Mouse (Mus musculus) forebrain, embryonic 10.5 days (tissue): ENCODE results near the gene Rfwd3. TPM values are rescaled to one million over a fixed set of nuclear protein-coding genes. Genes with fewer than 3 reads are reported as not detected.
"Not testable (repeated sequence)": the region's sequence is repeated elsewhere in the genome, so short reads cannot be mapped to it uniquely, and the experiment has no call there.

Source experiments
- DNase-seq: peaks from one replicate; pipeline ENCODE4 v3.0.0-alpha.2; 2017; ENCODE audit warnings: low spot score; ENCODE audit errors: extremely low spot score
- H3K27ac ChIP-seq: fragments of 300-500 bp; sonication (generic); 2 replicates; pipeline ENCODE4 v1.5.1; 2016; ENCODE audit warnings: mild to moderate bottlenecking
- H3K27me3 ChIP-seq: fragments of 300-500 bp; sonication (generic); 2 replicates; pipeline ENCODE4 v1.6.1; 2016; ENCODE audit warnings: mild to moderate bottlenecking; ENCODE audit not compliant: poor library complexity, severe bottlenecking
- H3K36me3 ChIP-seq: fragments of 300-500 bp; sonication (generic); replicated peaks from 2 replicates; pipeline ENCODE4 v1.6.1; 2016; ENCODE audit warnings: mild to moderate bottlenecking, moderate library complexity
- H3K4me1 ChIP-seq: fragments of 300-500 bp; sonication (generic); 2 replicates; pipeline ENCODE4 v1.6.1; 2016
- H3K4me3 ChIP-seq: fragments of 300-500 bp; sonication (generic); 2 replicates; pipeline ENCODE4 v1.5.1; 2016; ENCODE audit warnings: mild to moderate bottlenecking, moderate library complexity
- H3K9me3 ChIP-seq: fragments of 300-500 bp; sonication (generic); 2 replicates; pipeline ENCODE4 v1.6.1; 2016; ENCODE audit warnings: mild to moderate bottlenecking, moderate library complexity
- WGBS: fragments of 180-500 bp; shearing (Covaris S2); methylation state at CpG from one replicate; pipeline ENCODE4 v1.1.7; 2016; 5-methylcytosine and 5-hydroxymethylcytosine counted together
- polyA plus RNA-seq: library from polyadenylated mRNA; unstranded; fragments of >200 nt; fragmentation: Nextera tagmentation; extraction: Ambion mirVana; gene quantifications from 2 replicates; pipeline ENCODE4 v1.2.1, GENCODE M21; 2016

The Rfwd3 gene
- polyA plus RNA-seq = 107 and 110 TPM in 2 replicates

DNA sequence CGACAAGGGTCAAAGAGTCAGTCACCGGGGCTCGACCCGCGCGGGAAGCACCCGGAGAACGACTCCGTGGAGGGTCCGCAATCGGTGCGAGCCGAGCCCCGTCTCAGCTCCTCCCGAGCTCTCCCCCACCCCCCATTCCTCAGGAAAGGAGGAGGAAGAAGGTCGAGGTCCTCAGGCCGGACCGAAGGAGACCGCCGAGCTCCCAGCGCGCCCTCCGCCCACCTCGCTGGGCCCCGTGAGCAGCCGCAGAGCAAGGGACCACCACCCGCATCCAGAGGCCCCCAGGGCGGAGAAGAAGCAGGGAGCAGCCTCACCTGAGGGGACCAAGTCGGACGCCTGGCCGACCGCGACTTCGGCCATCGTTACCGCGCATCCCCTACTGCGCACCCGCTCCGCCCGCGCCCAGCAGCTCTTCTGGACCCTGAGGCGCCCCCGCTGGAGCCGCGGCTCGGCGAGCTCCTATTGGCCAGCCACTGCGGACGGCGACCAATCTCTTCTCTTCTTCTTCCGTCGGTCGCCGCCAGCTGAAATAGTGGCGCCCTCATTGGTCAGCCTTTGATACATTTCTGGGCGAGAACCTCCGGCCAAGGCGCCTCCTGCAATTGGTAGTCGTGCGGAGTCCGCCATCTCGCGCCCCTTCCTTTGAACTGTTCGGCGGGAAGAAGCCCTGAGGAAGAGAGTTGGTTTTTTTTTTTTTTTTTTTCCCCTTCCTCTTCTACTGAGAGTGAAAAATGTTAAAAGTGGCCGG, at the start of gene Rfwd3:
Gene Rfwd3 (minus strand): TSS at position 402 of the 748 bp plus-strand sequence.
- peaks cover 24% of the 10 kb centered on the region for H3K36me3 ChIP-seq
- no peaks in the 10 kb centered on the region for H3K27me3 ChIP-seq
- H3K9me3 ChIP-seq = no peaks in the 10 kb centered on the region
- peak within 1 kb of the TSS; percentile 99 for H3K27ac ChIP-seq
- H3K4me1 ChIP-seq = peaks cover 18% of the 10 kb centered on the region
- DNase-seq = peak; percentile 96
- 0% methylated on average over 67 of the region's 67 CpGs for WGBS
- peak within 1 kb of the TSS; percentile 94 for H3K4me3 ChIP-seq

DNA sequence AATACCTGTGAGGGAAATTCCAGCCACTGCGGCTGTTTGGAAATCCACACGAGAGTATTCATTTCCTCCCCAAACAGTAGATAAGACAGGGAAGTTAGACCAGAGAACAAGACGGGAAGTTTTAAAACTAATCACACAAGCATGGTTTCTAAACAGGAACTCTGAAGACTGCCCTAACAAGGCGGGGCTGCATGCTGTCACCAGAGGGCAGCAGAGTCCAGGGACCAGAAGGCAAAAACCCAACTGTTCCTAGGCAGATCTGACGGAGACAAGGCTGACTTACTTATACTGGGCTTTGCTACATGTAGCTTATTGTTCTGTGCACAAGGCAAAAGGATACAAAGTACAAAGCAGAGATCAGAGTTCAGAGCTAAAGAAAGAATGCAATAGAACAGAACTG, 43.2 kb upstream of the Rfwd3 start:
- peak; percentile 67 for DNase-seq
- Histone ChIP-seq H3K27ac (no peak overlapping the region), H3K27me3 (peaks cover 23% of the 10 kb centered on the region), H3K4me3 (no peak overlapping the region), H3K9me3 (no peaks in the 10 kb centered on the region), H3K4me1 (0 out of 2 replicates have a peak, but pooled peaks cover under 1% of the 10 kb centered on the region), H3K36me3 (no peaks in the 10 kb centered on the region)
- WGBS = 20% methylated on average over 5 of the region's 5 CpGs

DNA sequence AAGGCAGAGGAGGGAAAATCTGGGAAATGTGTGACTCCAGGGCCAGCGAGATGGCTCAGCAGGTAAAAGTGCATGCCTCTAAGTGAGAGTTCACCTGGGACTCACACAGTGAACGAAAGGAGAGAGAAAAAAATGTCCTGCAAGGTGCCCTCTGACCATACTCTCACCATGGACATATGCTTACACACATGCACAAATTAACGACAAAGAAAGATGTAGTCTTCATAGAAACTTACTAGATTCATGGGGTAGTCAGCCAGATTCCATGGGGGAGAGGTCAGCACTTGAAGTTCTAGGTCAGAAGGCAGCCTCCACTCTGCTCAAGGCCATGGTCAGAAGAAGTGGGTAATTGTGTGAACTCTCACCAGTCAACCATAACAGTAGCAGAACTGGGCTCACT, 40.2 kb upstream of the Rfwd3 start:
- DNase-seq = no peak
- H3K4me3 ChIP-seq = no peak overlapping the region
- peaks cover 54% of the 10 kb centered on the region for H3K27me3 ChIP-seq
- no peak overlapping the region for H3K27ac ChIP-seq
- H3K36me3 ChIP-seq = no peaks in the 10 kb centered on the region
- H3K4me1 ChIP-seq = peaks cover 13% of the 10 kb centered on the region
- no peaks in the 10 kb centered on the region for H3K9me3 ChIP-seq
- WGBS = 75% methylated on average over 3 of the region's 3 CpGs

DNA sequence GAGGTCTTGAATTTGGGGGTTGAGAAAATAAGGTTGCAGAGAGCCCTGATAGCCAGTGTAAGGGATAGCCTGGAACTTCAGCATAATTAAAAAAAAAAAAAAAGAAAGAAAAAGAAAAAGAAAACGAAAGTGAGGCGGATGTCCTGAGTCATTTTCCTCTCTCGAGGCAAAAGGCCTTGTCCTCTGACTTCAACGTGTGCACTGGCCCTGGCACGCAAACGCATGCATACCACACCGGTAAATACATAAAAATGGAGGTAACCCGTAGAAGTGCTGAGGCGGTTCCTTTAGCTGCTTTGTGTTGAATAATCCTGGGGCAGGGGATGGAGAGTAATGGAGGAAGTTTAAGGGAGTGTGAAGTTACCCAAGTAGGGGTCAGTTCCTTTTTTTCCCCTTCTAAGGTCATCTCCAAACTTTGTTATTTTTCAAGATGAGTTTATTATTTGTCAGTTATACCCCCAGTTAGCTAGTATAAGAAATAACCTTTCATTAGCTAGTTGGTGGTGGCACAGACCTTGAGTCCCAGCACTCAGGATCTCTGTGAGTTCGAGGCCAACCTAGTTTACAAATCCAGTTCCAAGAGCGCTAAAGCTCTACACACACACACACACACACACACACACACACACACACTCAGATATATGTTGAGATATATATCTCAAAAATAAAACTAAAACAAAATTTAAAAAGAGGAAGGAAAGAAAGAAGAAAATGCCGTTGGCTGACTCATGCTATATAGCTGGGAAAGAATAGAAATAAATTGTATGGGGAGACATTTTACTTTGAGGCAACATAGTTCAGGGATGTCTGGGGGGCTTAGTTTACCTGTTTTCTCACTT, 38.6 kb upstream of the Rfwd3 start:
- Histone ChIP-seq H3K27ac (no peak overlapping the region), H3K9me3 (no peaks in the 10 kb centered on the region), H3K4me1 (peaks cover 13% of the 10 kb centered on the region), H3K27me3 (peaks cover 60% of the 10 kb centered on the region), H3K4me3 (peak overlapping the region; percentile 51), H3K36me3 (no peaks in the 10 kb centered on the region)
- DNase-seq = no peak
- 52% methylated on average over 12 of the region's 12 CpGs for WGBS

DNA sequence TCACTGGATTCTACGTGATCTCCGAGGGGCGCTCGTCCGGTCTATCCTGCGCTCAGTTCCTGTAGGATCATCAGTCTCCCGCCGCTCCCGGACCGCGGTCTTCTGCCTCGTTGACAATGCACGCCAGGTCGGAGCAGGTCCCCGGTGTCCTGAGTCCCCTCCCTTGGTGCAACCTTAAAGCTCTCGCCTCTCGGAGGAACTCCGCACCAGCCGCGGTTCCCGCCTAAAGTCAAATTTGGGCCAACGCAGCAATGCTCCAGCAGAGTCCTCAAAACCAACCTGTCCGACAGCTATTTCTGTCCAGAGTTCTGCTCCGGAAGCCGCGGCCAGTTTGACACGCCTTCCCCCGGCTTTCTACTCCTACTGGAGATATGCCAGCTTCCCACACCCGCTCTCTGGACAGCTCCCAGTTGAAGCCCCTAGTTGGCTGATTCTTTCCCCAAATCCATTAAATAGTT, 37.9 kb upstream of the Rfwd3 start, which contains the start of gene Mlkl:
Gene Mlkl (minus strand): TSS at position 288 of the 458 bp plus-strand sequence.
- peaks cover 60% of the 10 kb centered on the region for H3K27me3 ChIP-seq

DNA sequence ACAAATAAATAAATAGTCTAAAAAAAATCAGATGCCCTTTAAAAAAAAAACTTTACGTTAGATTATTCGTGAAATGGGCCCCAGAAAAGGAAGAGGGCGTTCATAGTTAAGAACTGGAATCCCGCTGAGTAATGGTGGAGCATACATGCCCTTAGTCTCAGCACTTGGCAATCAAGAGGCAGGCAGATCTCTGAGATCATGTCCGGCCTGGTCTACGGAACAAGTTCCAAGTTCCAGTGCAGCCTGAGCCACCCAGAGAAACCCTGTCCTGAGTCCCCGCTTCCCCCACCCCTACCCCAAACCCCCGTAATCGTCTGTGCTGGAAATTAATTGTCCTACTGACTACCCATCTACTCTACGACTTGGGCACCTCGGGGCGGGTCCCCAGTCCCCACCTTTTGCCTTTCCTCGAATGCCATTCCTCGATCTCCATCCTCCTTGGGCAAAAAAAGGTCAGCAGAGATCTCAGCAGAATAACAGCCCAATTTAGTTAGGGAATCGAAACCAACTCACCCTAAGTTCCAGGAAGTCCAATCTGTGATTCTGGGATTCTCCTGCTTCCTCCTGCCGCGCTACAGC, 37.4 kb upstream of the Rfwd3 start:
- peaks cover 60% of the 10 kb centered on the region for H3K27me3 ChIP-seq
- H3K4me1 ChIP-seq = peaks cover 13% of the 10 kb centered on the region
- 27% methylated on average over 17 of the region's 17 CpGs for WGBS
- no peaks in the 10 kb centered on the region for H3K36me3 ChIP-seq
- DNase-seq = no peak
- no peaks in the 10 kb centered on the region for H3K9me3 ChIP-seq
- no peak overlapping the region for H3K27ac ChIP-seq
- H3K4me3 ChIP-seq = peak overlapping the region; percentile 51

More for the DNA sequence above, 37.9 kb upstream of the Rfwd3 start, which contains the start of gene Mlkl:
- peak within 1 kb of the TSS; percentile 51 for H3K4me3 ChIP-seq
- peak; percentile 35 for DNase-seq
- peak within 1 kb of the TSS; percentile 45; the same call in 1 of the 2 replicates for H3K27ac ChIP-seq
- no peaks in the 10 kb centered on the region for H3K36me3 ChIP-seq
- peaks cover 13% of the 10 kb centered on the region for H3K4me1 ChIP-seq
- H3K9me3 ChIP-seq = no peaks in the 10 kb centered on the region
- under 1% methylated on average over 29 of the region's 29 CpGs for WGBS

DNA sequence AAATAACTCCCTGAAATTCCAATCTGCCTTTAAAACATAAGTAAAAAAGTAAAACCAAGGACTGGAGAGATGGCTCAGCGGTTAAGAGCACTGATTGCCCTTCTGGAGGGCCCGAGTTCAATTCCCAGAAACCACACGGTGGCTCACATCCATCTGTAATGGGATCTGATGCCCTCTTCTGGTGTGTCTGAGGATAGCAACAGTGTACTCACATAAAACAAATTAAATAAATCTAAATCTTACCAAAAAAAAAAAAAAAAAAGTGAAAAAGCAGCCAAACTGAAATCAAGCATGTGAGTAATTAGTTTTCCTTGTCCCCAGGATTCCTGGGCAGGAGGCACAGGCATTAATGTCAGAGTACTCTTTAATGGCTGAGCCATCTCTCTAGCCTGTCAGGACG, 36.7 kb upstream of the Rfwd3 start:
- WGBS = 84% methylated on average over 4 of the region's 4 CpGs
- Histone ChIP-seq H3K4me1 (peaks cover 13% of the 10 kb centered on the region), H3K4me3 (no peak overlapping the region), H3K27ac (no peak overlapping the region), H3K36me3 (no peaks in the 10 kb centered on the region), H3K27me3 (peaks cover 60% of the 10 kb centered on the region), H3K9me3 (no peaks in the 10 kb centered on the region)
- DNase-seq = no peak

DNA sequence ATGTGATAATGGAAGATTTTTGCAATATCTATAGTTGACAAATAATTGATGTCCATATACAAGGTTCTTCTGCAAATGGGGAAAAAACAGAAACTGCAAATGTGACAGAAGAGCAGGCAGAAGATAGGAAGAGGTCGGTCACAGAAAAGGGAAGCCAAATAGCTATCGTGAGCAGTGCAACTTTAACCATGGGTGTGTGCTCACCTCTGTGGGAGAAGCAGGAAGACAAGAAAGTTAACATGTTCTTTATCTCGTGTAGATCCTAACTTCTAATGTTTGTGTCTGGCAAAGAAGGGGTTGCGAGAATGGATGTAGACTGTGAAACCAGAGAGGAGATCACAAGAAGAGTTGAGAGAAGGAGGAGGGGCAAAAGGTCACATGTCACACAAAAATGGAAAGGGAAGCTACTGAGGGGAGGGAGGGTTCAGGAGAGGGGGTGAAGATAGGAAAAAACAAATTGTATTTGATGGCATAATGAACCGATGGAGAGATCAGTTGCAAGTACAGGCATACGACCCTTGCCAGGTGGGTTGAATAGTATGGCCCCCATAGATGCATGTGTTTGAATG, 25.3 kb upstream of the Rfwd3 start:
- H3K36me3 ChIP-seq = no peaks in the 10 kb centered on the region
- no peak overlapping the region for H3K4me3 ChIP-seq
- H3K4me1 ChIP-seq = no peaks in the 10 kb centered on the region
- no peak for DNase-seq
- H3K27me3 ChIP-seq = no peaks in the 10 kb centered on the region
- WGBS = 90% methylated on average over 6 of the region's 6 CpGs
- H3K27ac ChIP-seq = no peak overlapping the region
- no peaks in the 10 kb centered on the region for H3K9me3 ChIP-seq

DNA sequence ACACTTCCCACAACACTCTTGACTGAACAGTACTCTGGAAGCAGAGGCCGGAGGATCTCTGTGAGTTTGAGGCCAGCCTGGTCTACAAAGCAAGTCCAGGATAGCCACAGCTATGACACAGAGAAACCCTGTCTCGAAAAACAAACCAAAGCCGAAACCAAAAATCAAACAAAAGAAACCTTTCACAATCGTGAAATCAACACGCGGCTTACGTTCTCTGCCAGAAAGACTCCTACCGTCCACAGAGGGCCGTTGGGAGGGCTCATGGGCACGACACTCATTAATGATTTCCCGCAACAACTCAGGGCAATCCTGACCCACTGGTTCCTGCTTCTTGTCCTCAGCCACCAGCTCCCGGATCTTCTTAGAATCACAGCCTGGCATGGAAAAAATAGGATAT, 14.7 kb upstream of the Rfwd3 start:
- no peak overlapping the region for H3K27ac ChIP-seq
- H3K4me1 ChIP-seq = no peaks in the 10 kb centered on the region
- DNase-seq = no peak
- H3K36me3 ChIP-seq = no peaks in the 10 kb centered on the region
- H3K4me3 ChIP-seq = no peak overlapping the region
- 89% methylated on average over 12 of the region's 12 CpGs for WGBS
- no peaks in the 10 kb centered on the region for H3K9me3 ChIP-seq
- peaks cover 6% of the 10 kb centered on the region; the same call in 1 of the 2 replicates for H3K27me3 ChIP-seq

DNA sequence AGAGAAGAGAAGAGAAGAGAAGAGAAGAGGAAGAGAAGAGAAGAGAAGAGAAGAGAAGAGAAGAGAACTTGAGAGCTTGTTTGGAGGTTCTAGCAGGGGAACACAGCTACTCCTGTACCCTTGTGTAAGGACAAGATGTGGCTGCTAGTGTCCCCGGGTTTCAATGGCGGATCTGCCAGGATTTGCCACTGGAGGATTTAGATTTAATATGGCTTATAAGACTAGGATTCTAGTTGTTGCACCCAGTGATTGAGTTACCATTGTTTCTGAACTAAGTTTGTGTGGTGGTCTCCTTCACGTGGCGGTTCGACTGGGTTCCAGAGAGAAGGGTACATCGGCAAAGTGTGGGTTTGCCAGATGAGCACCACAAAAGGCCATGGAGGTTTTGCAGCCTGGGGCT, 13.9 kb upstream of the Rfwd3 start:
- DNase-seq, H3K4me3 ChIP-seq, H3K27ac ChIP-seq, H3K27me3 ChIP-seq, H3K4me1 ChIP-seq, H3K36me3 ChIP-seq, H3K9me3 ChIP-seq: not testable (repeated sequence)
- WGBS = 97% methylated on average over 6 of the region's 6 CpGs

DNA sequence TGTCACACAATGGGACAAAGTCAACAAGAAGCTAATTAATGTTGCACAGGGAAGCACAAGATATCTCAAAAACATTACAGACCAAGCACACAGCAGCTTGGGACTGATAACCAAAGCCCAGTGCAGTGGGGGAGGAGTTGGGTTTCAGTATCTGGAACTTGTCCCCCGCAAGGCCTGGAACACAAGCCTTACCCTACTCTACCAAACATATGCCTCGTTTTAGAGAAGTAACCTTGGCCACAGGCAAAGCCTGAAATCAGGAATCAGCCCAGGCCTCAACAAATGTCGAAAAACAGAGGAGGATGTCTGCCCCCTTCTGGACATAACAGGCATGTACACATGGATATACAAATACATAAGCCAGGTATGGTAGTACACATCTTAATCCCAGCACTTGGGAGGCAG, 12.7 kb upstream of the Rfwd3 start:
- DNase-seq = no peak
- WGBS = 83% methylated on average over 3 of the region's 3 CpGs
- no peaks in the 10 kb centered on the region for H3K4me1 ChIP-seq

DNA sequence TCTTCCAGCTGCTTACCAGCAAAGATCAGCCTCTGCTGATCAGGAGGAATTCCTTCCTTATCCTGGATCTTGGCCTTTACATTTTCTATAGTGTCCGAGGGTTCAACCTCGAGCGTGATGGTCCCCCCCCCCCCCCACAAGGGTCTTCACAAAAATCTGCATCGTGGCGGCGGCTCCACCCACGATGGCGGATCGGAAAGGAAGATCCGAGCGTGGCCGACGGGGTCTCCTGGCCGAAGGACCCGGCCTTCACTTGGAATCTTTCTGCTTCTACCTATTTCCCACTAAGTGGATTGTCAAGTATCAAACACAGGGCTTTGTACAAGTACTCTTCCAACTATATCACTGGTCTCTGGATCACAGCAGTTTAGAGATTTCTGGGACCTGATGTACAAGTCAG, 10.0 kb upstream of the Rfwd3 start:
- not testable (repeated sequence) for DNase-seq, H3K36me3 ChIP-seq, H3K9me3 ChIP-seq, H3K27ac ChIP-seq, H3K4me3 ChIP-seq, H3K27me3 ChIP-seq, H3K4me1 ChIP-seq
- 92% methylated on average over 15 of the region's 15 CpGs for WGBS

More for the DNA sequence above, 12.7 kb upstream of the Rfwd3 start:
- Histone ChIP-seq H3K27me3 (no peaks in the 10 kb centered on the region), H3K36me3 (no peaks in the 10 kb centered on the region), H3K9me3 (no peaks in the 10 kb centered on the region), H3K4me3 (no peak overlapping the region), H3K27ac (no peak overlapping the region)
